Mouse (Mus musculus): ENCODE data around the gene Zmynd12. TPM values are rescaled to one million over a fixed set of nuclear protein-coding genes. Genes with fewer than 3 reads are reported as not detected.

The Zmynd12 gene
- polyA plus RNA-seq (2015; fragmentation: Nextera tagmentation; extraction: Ambion mirVana), result 0.26 and 0.35 TPM in 2 replicates

DNA sequence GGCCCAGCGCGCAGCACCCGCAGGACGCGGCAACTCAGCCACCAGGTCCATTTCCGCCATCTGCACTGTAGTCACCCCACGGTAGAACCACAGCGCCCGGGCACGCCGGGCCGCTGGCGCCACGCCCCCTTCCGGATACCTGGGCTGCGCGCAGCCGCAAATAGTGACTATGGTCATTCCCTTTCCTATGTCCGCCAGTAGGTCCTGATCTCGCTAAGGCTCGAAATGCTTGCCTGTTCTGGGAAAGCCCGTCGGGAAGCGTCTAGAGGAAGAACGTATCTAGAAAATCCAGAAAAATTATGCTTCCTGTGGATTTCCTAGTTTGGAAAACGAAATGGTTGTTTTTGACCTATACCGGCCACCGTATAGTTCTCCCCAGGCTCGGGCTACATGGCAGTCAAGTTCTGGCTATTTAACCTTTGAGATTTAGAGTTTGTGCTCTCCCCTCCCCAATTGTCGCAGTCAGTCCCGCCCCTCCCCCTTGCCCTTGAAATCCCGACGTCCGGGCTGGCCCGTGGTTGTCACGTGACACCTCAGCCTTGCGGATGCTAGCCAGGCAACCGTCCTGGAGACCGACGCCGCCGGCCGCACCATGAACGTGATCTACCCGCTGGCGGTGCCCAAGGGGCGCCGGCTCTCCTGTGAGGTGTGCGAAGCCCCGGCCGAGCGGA lies at the start of gene Zmynd12, which contains the start of gene Ppcs:
Gene Zmynd12, plus strand, starts transcription at position 521 of the 671 bp plus-strand sequence.
Gene Ppcs, minus strand, starts transcription at position 127 of the 671 bp plus-strand sequence.
- H3K36me3 ChIP-seq (ENCODE audit: poor library complexity, severe bottlenecking), result no peaks in the 10 kb centered on the region; the same call in 1 of the 2 replicates
- H3K4me3 ChIP-seq, result peak within 1 kb of the TSS; percentile 64
- H3K9me3 ChIP-seq (replicated peaks), result no peaks in the 10 kb centered on the region
- H3K27ac ChIP-seq, result peak within 1 kb of the TSS; percentile 65
- under 1% methylated on average over 52 of the region's 52 CpGs for WGBS
- peak within 1 kb of the TSS; percentile 89 for H3K4me2 ChIP-seq
- peaks cover 15% of the 10 kb centered on the region for H3K4me1 ChIP-seq
- ATAC-seq, result peak; percentile 94
- H3K9ac ChIP-seq, result peak within 1 kb of the TSS; percentile 83
- no peaks in the 10 kb centered on the region for H3K27me3 ChIP-seq

DNA sequence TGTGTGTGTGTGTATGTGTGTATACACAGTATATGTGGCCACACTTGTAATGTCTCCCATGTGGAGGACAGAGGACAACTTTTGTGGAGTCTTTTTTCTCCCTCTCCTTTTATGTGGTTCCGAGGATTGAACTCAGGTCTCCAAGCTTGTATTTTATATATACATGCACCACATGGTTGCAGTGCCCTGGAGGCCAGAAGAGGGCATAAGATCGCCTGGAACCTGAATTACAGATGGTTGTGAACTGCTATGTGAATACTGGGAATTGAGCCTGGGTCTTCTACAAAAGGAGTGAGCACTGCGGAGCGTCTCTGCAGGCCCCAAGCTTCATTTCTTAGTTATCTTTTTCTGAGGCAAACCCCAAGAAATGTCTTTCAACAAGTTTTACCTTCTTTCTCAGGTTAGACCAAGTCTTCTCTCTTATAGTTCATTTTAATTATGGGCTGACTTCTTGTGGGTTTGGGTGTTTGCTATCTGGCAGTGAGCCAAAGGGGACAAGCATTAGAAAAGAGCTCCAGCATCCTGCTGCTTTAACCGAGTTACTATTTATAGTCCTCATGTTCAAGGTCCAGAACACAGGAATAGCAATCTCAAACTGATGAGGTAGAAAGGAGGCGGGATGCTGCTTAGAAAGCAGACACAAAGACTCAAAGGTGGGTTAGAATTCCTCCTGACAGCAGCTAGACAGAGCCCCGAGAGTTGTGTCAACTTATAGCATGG lies 41.0 kb upstream of the Zmynd12 start:
- WGBS, result 75% methylated on average over 7 of the region's 7 CpGs
- no peaks in the 10 kb centered on the region for H3K9me3 ChIP-seq (replicated peaks)
- H3K36me3 ChIP-seq (ENCODE audit: poor library complexity, severe bottlenecking), result no peaks in the 10 kb centered on the region
- H3K4me3 ChIP-seq, result no peak overlapping the region
- no peak overlapping the region for H3K4me2 ChIP-seq
- no peak for ATAC-seq
- H3K9ac ChIP-seq, result no peak overlapping the region
- peaks cover 4% of the 10 kb centered on the region; the same call in 1 of the 2 replicates for H3K4me1 ChIP-seq
- H3K27me3 ChIP-seq, result no peaks in the 10 kb centered on the region
- no peak overlapping the region for H3K27ac ChIP-seq

DNA sequence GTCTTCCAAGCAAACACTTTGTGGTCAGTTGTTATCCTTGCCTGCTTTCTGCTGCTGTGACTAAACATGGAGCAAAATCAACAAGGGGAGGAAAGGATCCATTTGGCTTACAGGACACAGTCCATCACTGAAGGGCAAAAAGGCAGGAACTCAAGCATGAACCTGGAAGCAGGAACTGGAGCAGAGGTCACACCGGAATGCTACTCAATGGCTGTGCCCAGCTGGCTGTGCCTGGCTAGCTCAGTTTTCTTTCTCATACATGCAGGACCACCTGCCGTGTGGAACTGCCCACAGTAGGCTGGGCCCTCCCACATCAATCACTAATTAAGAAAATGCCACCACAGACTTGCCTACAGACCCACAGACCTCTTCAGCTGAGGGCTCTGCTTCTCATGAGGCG lies 33.4 kb upstream of the Zmynd12 start:
- H3K9me3 ChIP-seq (replicated peaks), result no peaks in the 10 kb centered on the region
- H3K27me3 ChIP-seq, result no peaks in the 10 kb centered on the region
- no peak overlapping the region for H3K4me3 ChIP-seq
- no peak overlapping the region for H3K9ac ChIP-seq
- H3K36me3 ChIP-seq (ENCODE audit: poor library complexity, severe bottlenecking), result peaks cover 3% of the 10 kb centered on the region; the same call in 1 of the 2 replicates
- H3K27ac ChIP-seq, result no peak overlapping the region
- no peaks in the 10 kb centered on the region for H3K4me1 ChIP-seq
- WGBS, result 37% methylated on average over 3 of the region's 3 CpGs
- ATAC-seq, result no peak
- H3K4me2 ChIP-seq, result no peak overlapping the region

- WGBS, result 89% methylated on average over 1 of the region's 1 CpGs
- H3K36me3 ChIP-seq (ENCODE audit: poor library complexity, severe bottlenecking), result peaks cover 3% of the 10 kb centered on the region; the same call in 1 of the 2 replicates
Measured at GRCm38 (mm10) chr4:119390369-119390768, 32.2 kb upstream of the Zmynd12 start.

GRCm38 (mm10) chr4:119398751-119399150 lies 23.9 kb upstream of the Zmynd12 start:
- H3K4me2 ChIP-seq, result no peak overlapping the region
- H3K27me3 ChIP-seq, result no peaks in the 10 kb centered on the region
- no peak overlapping the region for H3K4me3 ChIP-seq
- no peaks in the 10 kb centered on the region for H3K4me1 ChIP-seq
- H3K9ac ChIP-seq, result no peak overlapping the region
- H3K9me3 ChIP-seq (replicated peaks), result peaks cover 14% of the 10 kb centered on the region
- WGBS, result 87% methylated on average over 7 of the region's 7 CpGs
- peaks cover 17% of the 10 kb centered on the region for H3K36me3 ChIP-seq (ENCODE audit: poor library complexity, severe bottlenecking)
- H3K27ac ChIP-seq, result no peak overlapping the region
- ATAC-seq, result no peak

More at GRCm38 (mm10) chr4:119390369-119390768, 32.2 kb upstream of the Zmynd12 start:
- no peaks in the 10 kb centered on the region for H3K9me3 ChIP-seq (replicated peaks)
- no peaks in the 10 kb centered on the region for H3K4me1 ChIP-seq
- no peak overlapping the region for H3K4me2 ChIP-seq
- no peaks in the 10 kb centered on the region for H3K27me3 ChIP-seq
- H3K4me3 ChIP-seq, result no peak overlapping the region
- no peak for ATAC-seq
- H3K27ac ChIP-seq, result no peak overlapping the region
- no peak overlapping the region for H3K9ac ChIP-seq

DNA sequence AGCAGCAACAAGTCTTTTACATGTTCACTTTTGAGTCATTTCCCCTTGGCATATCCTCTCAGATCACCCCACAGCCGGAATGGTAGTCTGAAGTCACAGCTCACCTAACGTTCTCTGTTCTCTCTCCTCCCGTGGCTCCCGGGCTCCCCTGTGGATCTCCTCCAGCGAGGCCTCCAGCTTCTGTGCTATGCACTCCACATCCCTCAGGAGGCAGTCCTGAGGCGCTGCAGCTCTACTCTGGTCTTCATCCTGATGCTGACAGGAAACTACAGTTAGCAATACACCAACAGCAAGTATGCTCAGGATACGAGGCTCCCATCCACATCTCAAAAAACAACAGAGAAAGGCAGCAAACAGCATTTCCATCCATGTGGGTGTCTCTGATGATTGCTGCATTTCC lies 21.7 kb upstream of the Zmynd12 start:
- WGBS, result 64% methylated on average over 7 of the region's 7 CpGs
- Histone ChIP-seq H3K4me3 (no peak overlapping the region), H3K27me3 (no peaks in the 10 kb centered on the region), H3K27ac (no peak overlapping the region), H3K4me2 (no peak overlapping the region), H3K36me3 (ENCODE audit: poor library complexity, severe bottlenecking) (peaks cover 21% of the 10 kb centered on the region), H3K9ac (no peak overlapping the region), H3K4me1 (no peaks in the 10 kb centered on the region), H3K9me3 (replicated peaks) (peaks cover 14% of the 10 kb centered on the region)
- ATAC-seq, result no peak

DNA sequence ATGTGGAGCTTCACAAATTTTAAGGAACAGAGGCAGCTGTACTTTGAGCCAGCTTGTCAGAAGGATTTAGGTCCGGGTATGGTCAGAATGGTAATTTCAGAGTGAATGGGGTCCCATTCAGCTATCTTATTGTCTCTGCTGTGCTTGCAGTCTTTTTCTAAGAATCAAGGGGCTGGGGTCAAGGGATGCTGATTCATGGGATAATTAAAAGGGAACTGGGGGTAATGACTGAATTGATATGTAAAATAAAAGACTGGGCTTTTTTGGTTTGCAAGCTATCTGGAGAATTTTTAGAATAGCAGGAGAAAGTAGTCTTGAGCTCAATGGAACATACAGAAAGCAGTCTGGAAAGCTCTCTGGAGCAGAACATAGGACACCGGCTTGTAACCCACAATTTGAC lies 19.2 kb upstream of the Zmynd12 start:
- no peak overlapping the region for H3K9ac ChIP-seq
- H3K27ac ChIP-seq, result no peak overlapping the region
- no peak for ATAC-seq
- H3K27me3 ChIP-seq, result no peaks in the 10 kb centered on the region
- WGBS, result 56% methylated on average over 2 of the region's 2 CpGs
- no peaks in the 10 kb centered on the region for H3K4me1 ChIP-seq
- peaks cover 21% of the 10 kb centered on the region for H3K36me3 ChIP-seq (ENCODE audit: poor library complexity, severe bottlenecking)
- H3K9me3 ChIP-seq (replicated peaks), result peaks cover 14% of the 10 kb centered on the region
- H3K4me2 ChIP-seq, result no peak overlapping the region
- H3K4me3 ChIP-seq, result no peak overlapping the region

- no peak overlapping the region for H3K27ac ChIP-seq
Measured at GRCm38 (mm10) chr4:119411877-119412650, 10.6 kb upstream of the Zmynd12 start.

GRCm38 (mm10) chr4:119412791-119413190 lies 9.8 kb upstream of the Zmynd12 start:
- no peaks in the 10 kb centered on the region for H3K9me3 ChIP-seq (replicated peaks)
- no peaks in the 10 kb centered on the region for H3K27me3 ChIP-seq
- peak overlapping the region; percentile 25 for H3K27ac ChIP-seq
- peaks cover 21% of the 10 kb centered on the region for H3K4me1 ChIP-seq
- H3K36me3 ChIP-seq (ENCODE audit: poor library complexity, severe bottlenecking), result no peaks in the 10 kb centered on the region
- no peak for ATAC-seq
- peak overlapping the region; percentile 12; the same call in 1 of the 2 replicates for H3K9ac ChIP-seq
- no peak overlapping the region for H3K4me2 ChIP-seq
- WGBS, result 62% methylated on average over 6 of the region's 6 CpGs
- H3K4me3 ChIP-seq, result no peak overlapping the region

More at GRCm38 (mm10) chr4:119411877-119412650, 10.6 kb upstream of the Zmynd12 start:
- Histone ChIP-seq H3K4me2 (no peak overlapping the region), H3K9me3 (replicated peaks) (no peaks in the 10 kb centered on the region), H3K4me3 (no peak overlapping the region), H3K36me3 (ENCODE audit: poor library complexity, severe bottlenecking) (no peaks in the 10 kb centered on the region), H3K27me3 (no peaks in the 10 kb centered on the region), H3K4me1 (peaks cover 21% of the 10 kb centered on the region), H3K9ac (no peak overlapping the region)
- WGBS, result 82% methylated on average over 12 of the region's 12 CpGs
- no peak for ATAC-seq

DNA sequence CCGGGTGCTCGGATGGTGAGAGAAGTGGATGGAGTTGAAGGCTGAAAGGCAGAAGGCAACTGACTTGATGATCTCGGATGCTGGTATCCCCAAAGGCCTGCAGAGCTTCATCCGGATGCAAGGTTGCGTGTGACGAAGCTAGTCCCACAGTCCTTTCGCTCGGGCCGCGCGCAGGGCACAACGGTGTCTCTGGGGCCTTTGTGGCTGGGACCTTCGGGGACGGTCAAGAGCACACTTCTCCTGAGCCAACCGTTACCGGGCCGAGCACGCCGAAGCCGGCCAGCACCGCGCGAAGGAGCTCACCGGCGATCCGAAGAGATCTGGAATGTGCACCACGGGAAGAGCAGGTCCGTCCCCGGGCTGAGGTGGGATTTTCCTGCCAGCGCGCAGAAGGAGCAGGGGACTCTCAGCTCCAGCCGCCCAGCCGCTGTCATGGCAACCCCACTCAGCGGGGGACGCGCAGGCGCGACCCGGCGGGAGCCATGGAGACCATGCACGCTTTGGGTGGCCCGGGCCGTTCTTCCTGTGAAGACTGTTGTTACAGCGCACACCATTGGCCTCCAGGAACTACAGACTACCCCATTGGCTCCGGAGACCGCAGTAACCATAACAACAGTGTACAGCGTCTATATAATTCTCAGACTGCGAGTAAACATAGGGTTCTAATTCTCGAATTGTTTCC lies 7.4 kb upstream of the Zmynd12 start, which contains the start of gene Ccdc30:
Gene Ccdc30, minus strand, starts transcription at position 450 of the 682 bp plus-strand sequence.
- Histone ChIP-seq H3K27ac (peak within 1 kb of the TSS; percentile 63), H3K4me3 (peak within 1 kb of the TSS; percentile 63), H3K9me3 (replicated peaks) (no peaks in the 10 kb centered on the region), H3K36me3 (ENCODE audit: poor library complexity, severe bottlenecking) (no peaks in the 10 kb centered on the region; the same call in 1 of the 2 replicates), H3K4me1 (peaks cover 21% of the 10 kb centered on the region), H3K9ac (peak within 1 kb of the TSS; percentile 75), H3K4me2 (peak within 1 kb of the TSS; percentile 90), H3K27me3 (no peaks in the 10 kb centered on the region)
- WGBS, result under 1% methylated on average over 49 of the region's 49 CpGs
- peak; percentile 100 for ATAC-seq

GRCm38 (mm10) chr4:119417270-119417669 lies 5.3 kb upstream of the Zmynd12 start:
- Histone ChIP-seq H3K27me3 (no peaks in the 10 kb centered on the region), H3K4me2 (no peak overlapping the region), H3K9ac (no peak overlapping the region), H3K4me3 (no peak overlapping the region), H3K27ac (no peak overlapping the region), H3K36me3 (ENCODE audit: poor library complexity, severe bottlenecking) (no peaks in the 10 kb centered on the region; the same call in 1 of the 2 replicates), H3K9me3 (replicated peaks) (no peaks in the 10 kb centered on the region), H3K4me1 (peaks cover 31% of the 10 kb centered on the region)
- ATAC-seq, result no peak
- 85% methylated on average over 3 of the region's 3 CpGs for WGBS
